Mouse (Mus musculus): ENCODE results near the gene Ankub1.
A peak's percentile ranks its signal among the peaks of the same experiment; 100 is the strongest.

The Ankub1 gene

GRCm38 (mm10) chr3:57692719-57693118, at the start of gene Ankub1:
Gene Ankub1, minus strand, starts transcription at chr3:57692799.
- no peak for DNase-seq (ENCODE audit: low spot score in 2 of 2)

GRCm38 (mm10) chr3:57739830-57740229, 47.2 kb upstream of the Ankub1 start:
- no peak for DNase-seq (ENCODE audit: low spot score in 2 of 2)

- no peak for DNase-seq (ENCODE audit: low spot score in 2 of 2)
Observed at GRCm38 (mm10) chr3:57736419-57737095, 44.0 kb upstream of the Ankub1 start.

DNA sequence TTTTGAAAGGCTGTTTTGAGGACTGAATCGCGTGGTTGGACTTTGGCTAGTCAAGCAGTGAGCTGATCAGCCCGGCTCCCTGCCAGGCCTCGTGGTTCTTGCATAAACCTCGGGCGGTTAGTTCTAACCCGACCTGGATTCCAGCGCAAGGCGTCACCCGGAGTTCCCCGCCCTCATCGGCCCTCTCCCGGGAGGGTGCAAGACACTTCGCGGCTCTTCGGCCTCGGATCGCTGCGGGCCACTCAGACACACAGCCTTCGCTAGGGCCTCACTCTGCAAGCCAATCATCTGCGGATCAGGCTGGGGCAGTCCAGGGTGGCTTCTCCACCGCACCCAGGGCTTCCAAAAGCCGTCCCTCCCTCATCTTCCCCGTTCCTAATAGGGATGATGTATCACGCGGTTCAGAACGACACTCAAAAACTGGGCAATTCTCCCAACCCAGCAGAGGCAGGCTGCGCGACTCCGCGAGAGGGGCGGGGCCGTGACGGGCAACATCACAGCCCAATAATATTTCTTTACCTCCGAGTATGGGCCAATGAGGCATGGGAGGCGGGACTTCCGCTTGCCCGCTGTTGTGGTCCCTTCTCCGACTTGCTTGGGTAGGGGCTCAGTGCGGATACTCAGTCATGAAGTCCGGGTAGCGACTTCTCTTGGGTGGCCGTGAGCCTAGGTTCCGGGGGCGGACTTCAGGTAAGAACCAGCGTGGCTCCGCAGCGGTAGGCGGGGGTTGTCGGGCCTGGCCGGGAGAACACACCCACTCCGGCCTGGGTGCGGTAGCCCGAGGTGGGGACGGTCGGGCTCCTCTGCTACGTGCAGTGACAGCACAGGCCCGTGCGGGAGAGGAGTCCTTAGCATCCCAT, 43.1 kb upstream of the Ankub1 start, which contains the start of gene Rnf13:
Gene Rnf13, plus strand, starts transcription at position 552 of the 860 bp plus-strand sequence.
- DNase-seq (ENCODE audit: low spot score in 2 of 2), result peak; percentile 93

GRCm38 (mm10) chr3:57732206-57732915, 39.8 kb upstream of the Ankub1 start:
- no peak for DNase-seq (ENCODE audit: low spot score in 2 of 2)

- DNase-seq (ENCODE audit: low spot score in 2 of 2), result no peak
Observed at GRCm38 (mm10) chr3:57714151-57714550, 21.6 kb upstream of the Ankub1 start.

DNA sequence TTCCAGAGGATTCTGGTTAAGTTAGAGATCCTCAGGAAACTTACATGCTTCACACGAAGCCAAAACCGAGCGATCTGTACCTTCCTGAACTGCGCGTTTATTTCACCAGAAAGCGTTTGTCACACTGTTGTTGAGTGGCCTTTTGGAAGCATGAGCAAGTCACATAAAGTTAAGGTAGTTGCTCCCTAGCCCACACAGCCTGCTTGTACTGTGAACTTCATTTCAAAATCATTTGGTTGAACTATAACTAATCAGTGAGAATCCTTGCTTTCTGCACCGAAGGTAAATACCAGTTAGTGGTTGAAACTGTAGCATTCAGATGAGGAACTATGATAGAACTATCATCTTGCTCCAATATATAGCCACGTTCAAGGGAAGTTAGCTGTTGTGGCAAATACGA, 4.2 kb upstream of the Ankub1 start:
- no peak for DNase-seq (ENCODE audit: low spot score in 2 of 2)

GRCm38 (mm10) chr3:57696249-57696648, 3.6 kb upstream of the Ankub1 start:
- DNase-seq (ENCODE audit: low spot score in 2 of 2), result peak; percentile 22 to 27

GRCm38 (mm10) chr3:57691772-57692171, 827 bp downstream of the Ankub1 start:
- peak; percentile 30 to 60 for DNase-seq (ENCODE audit: low spot score in 2 of 2)

DNA sequence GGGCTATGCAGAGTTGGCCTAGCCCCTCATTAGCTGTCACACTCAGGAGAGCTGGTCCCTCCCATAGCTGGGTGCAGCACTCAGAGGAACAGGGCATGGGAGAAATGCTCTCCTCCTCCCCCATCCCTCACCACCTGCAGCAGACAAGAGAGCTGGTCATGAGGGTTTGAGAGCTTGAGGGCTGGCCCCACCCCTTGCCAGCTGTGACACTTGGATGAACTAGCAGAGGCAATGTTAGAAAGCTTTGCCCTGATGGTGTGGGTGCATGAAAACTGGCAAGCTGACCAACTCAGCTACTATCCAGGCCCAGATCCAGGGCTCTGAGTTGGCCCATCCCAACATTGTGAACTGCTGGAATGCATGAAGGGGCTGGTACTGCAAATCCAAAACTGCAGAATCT, 14.8 kb downstream of the Ankub1 start:
- peak; percentile 36 to 40 for DNase-seq (ENCODE audit: low spot score in 2 of 2)

DNA sequence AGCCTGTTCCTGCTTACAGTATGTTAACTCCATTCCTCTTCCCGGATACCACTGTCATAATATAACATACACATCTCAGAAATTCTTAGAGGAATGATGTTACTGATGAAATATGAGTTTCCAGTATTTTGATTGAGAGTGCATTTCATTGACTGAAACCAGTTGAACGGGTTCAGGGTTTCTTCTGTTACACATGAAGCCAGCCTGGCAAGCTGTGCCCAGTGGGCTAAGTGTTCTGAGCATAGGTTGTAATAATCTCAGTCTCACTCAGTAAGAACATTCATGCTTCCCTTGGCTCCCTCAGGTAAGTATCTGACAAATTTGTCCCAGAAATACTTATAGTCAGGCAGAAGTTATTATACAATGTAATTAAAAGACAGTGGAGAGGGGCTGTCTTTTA, 18.5 kb downstream of the Ankub1 start:
- no peak for DNase-seq (ENCODE audit: low spot score in 2 of 2)

DNA sequence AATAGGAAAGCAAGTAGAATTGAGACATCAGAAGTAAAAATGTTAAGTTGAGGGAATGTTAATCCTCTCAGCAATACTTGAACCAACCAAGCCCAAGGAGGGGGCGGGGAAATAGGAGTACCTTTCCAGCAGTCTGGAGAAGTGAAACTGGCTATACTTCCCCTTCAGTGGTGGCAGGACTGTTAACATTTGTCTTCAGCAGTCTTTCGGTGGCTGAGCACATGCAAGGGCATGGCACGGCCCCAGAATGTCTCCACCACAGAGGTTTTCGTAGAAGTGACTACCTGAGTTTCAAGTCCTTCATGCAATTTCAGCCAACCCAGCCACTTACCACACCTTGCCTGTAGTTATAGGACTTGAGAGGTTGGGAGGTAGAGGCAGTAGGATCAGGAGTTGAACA, 19.0 kb downstream of the Ankub1 start:
- peak; percentile 82 to 86 for DNase-seq (ENCODE audit: low spot score in 2 of 2)

DNA sequence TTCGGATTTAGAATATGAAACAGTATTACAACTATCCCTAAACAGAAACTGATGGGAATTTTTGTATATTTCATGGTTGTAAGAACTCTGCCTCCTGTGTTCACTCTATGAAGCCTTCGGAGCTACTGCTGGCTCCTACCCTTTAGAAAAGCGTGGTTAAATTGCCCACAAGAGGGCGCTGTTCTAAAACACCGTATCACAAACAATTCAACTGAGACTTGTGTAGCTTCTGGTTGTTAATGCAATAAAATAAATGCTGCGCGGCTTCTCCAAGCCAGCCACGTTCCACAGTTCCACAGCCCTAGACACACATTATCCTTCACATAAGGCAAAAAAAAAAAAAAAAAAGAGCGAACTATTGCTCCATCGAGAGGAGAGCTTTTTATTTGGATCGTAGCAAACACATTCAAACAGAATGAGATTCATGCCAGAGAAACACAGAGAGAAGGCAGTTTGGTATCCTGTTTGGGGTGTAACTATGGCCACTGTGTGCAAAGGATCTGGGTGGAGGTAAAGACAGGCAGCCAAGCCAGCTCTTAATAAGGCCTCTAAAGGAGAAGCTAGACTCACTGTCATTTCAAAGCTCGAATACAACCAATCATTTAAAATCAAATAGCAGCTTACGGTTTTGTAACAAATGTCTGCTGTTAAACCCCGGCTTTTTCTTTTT, 25.4 kb downstream of the Ankub1 start:
- DNase-seq (ENCODE audit: low spot score in 2 of 2), result peak; percentile 53 to 63

GRCm38 (mm10) chr3:57665880-57666279, 26.7 kb downstream of the Ankub1 start:
- DNase-seq (ENCODE audit: low spot score in 2 of 2), result no peak

- no peak for DNase-seq (ENCODE audit: low spot score in 2 of 2)
Observed at GRCm38 (mm10) chr3:57664682-57665081, 27.9 kb downstream of the Ankub1 start.

DNA sequence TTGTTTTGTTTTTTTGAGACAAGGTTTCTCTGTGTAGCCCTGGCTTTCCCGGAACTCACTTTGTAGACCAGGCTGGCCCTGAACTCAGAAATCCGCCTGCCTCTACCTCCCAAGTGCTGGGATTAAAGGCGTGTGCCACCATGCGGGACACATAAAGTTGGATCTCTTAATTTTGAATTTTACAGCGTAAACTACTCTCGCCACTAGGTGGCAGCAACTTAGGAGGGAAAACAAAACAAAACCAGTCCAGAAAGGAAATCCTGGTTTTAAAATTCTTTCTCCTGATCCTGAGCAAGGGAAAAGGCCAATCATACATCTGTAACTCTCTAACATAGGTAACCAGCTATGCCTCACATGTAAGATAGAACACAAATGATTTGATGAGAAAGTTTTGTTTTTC, 28.9 kb downstream of the Ankub1 start:
- DNase-seq (ENCODE audit: low spot score in 2 of 2), result peak in 1 of 2 experiments; percentile 19

- no peak for DNase-seq (ENCODE audit: low spot score in 2 of 2)
Observed at GRCm38 (mm10) chr3:57658608-57659007, 34.0 kb downstream of the Ankub1 start.

GRCm38 (mm10) chr3:57653646-57654045, 39.0 kb downstream of the Ankub1 start:
- no peak for DNase-seq (ENCODE audit: low spot score in 2 of 2)

DNA sequence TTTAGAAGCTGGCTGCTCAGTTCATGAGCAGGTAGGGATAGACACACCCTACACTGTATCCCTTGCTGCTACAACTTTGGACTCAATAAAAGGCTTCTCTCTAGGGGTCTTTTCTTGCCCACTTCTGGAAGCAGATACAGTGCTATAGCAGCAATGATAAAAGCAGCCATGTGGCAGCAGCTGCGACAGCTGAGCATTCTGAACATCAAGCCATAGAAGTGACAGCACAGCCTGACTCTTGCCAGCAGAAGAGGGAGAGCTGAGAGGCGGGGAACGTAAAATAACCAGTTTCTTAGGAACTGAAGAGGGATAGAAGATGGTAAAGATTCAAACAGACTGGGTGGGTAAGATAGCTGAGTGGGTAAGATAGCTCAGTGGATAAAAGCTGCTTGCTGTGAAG, 40.1 kb downstream of the Ankub1 start:
- DNase-seq (ENCODE audit: low spot score in 2 of 2), result no peak

DNA sequence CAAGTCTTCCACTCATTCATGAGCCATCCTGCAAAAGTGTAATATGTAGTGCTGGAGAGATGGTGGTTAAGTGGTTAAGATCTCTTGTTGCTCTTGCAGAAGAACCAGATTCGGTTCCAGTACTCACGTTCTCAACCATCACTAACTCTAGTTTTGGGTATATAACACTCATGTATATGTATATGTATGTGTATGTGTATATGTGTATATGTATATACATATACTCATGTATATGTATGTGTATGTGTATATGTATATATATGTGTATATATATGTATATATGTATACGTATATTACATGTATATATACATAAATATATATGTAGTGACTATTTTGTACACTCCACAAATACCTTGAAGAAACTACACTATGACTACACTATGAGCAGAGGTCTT, 40.7 kb downstream of the Ankub1 start:
- no peak for DNase-seq (ENCODE audit: low spot score in 2 of 2)

DNA sequence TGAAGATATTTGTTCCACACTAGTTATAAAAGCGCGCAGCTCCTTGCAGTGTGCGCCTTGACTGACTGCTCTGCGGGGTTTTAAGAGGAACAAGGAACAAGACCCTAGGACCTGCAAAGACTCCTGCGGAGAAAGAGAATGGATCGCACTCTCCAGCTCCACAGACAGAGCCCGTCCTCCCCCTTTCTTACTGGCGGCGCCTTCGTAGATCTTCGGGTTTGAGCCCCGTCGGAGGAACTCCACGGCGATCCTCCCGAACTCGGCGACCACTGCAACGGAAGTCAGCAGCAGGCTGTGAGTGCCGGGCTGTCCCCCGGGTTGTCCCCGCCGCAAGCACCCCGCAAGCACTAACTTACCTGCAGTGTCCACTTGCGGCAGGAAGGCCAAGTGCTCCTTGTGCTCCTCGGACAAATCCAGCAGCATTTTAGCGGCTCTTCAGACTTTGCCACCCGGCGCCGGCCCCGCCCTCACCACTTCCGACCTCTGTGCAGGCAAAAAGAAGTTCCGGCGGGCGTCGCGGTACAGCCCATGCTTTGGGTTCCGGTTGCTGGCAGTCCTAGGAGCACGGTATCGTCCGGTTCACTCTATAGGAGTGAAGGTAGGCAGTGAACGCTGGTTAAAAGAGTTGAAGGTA, 41.3 kb downstream of the Ankub1 start, which contains the start of gene Commd2:
Gene Commd2, minus strand, starts transcription at position 485 of the 634 bp plus-strand sequence.
- peak; percentile 79 to 82 for DNase-seq (ENCODE audit: low spot score in 2 of 2)
